In genomic region chr6:52244471-52245039, GRCm38 (mm10) we compare ENCODE assay signal across 13 mouse cellular contexts. TPM values are rescaled to one million over a fixed set of nuclear protein-coding genes. Genes with fewer than 3 reads are reported as not detected.
DNase-seq lines count a peak whose midpoint lies in the region; ATAC-seq and TF ChIP-seq lines count a peak whose summit lies in the region.
"Had no signal": no experiment of that assay in that cellular context is flagged by ENCODE, and none has a peak within 500 bp of the region (broad histone marks: within the 10 kb centered on the region; RNA-seq: fewer than 3 reads in every experiment).

No protein-coding gene starts in this region.

- no peaks in the 10 kb centered on the region for H3K9me3 ChIP-seq in ES-Bruce4 (replicated peaks; ENCODE audit: control insufficient read depth, insufficient read depth, low read length, poor library complexity, severe bottlenecking)
- no peaks in the 10 kb centered on the region for H3K9me3 ChIP-seq in embryonic facial prominence, embryonic 15.5 days (replicated peaks)
- H3K9me3 ChIP-seq in limb, embryonic 14.5 days (ENCODE audit: control insufficient read depth, low read length), result no peaks in the 10 kb centered on the region
- H3K9me3 ChIP-seq: G1E had no signal

- no peak for TF ChIP-seq POLR2A in ES-Bruce4 (IDR thresholded peaks at IDR 0.05; ENCODE audit: insufficient read depth, low read length)
- TF ChIP-seq POLR2A in limb, embryonic 14.5 days (IDR thresholded peaks at IDR 0.05; ENCODE audit: borderline replicate concordance, extremely low read depth, insufficient read depth, insufficient read length), result peak; percentile 95; the same call in 1 of the 2 replicates

- no peaks in the 10 kb centered on the region for H3K36me3 ChIP-seq in ES-Bruce4 (ENCODE audit: control insufficient read depth, insufficient read depth, low read length, poor library complexity, severe bottlenecking)
- H3K36me3 ChIP-seq in embryonic facial prominence, embryonic 15.5 days, result no peaks in the 10 kb centered on the region
- peaks cover 10% of the 10 kb centered on the region for H3K36me3 ChIP-seq in limb, embryonic 14.5 days (ENCODE audit: control insufficient read depth, insufficient read depth, low read length)
- H3K36me3 ChIP-seq: G1E had no signal

- no peak overlapping the region for H3K27ac ChIP-seq in ES-Bruce4 (ENCODE audit: insufficient read depth, low read length)
- H3K27ac ChIP-seq in embryonic facial prominence, embryonic 15.5 days (replicated peaks), result no peak overlapping the region
- H3K27ac ChIP-seq in limb, embryonic 14.5 days (replicated peaks; ENCODE audit: low read depth, low read length), result peak overlapping the region; percentile 98

- H3K4me2 ChIP-seq in embryonic facial prominence, embryonic 15.5 days (replicated peaks), result 0 out of 2 replicates have a peak overlapping the region, but pooled peaks have one; percentile 2
- peak overlapping the region; percentile 96 for H3K4me2 ChIP-seq in limb, embryonic 14.5 days (replicated peaks; ENCODE audit: low read depth, low read length, severe bottlenecking)

- 1% methylated on average over 23 of the region's 23 CpGs for WGBS in embryonic facial prominence, embryonic 15.5 days
- under 1% methylated on average over 23 of the region's 23 CpGs for WGBS in limb, embryonic 14.5 days

- peaks cover 64% of the 10 kb centered on the region for H3K27me3 ChIP-seq in ES-Bruce4 (ENCODE audit: control insufficient read depth, insufficient read depth, low read length, poor library complexity, severe bottlenecking)
- peaks cover 98% of the 10 kb centered on the region for H3K27me3 ChIP-seq in embryonic facial prominence, embryonic 15.5 days
- H3K27me3 ChIP-seq in limb, embryonic 14.5 days (ENCODE audit: control insufficient read depth, insufficient read depth, low read length), result no peaks in the 10 kb centered on the region

- H3K4me1 ChIP-seq in ES-Bruce4 (ENCODE audit: control insufficient read depth, insufficient read depth, low read length), result no peaks in the 10 kb centered on the region
- peaks cover 14% of the 10 kb centered on the region for H3K4me1 ChIP-seq in embryonic facial prominence, embryonic 15.5 days
- peaks cover 23% of the 10 kb centered on the region for H3K4me1 ChIP-seq in limb, embryonic 14.5 days (ENCODE audit: control insufficient read depth, insufficient read depth, low read length)

- no peak for TF ChIP-seq EP300 in ES-Bruce4 (IDR thresholded peaks at IDR 0.05; ENCODE audit: insufficient read depth, low read depth, low read length)

- no peak for ATAC-seq in embryonic facial prominence, embryonic 15.5 days (ENCODE audit: insufficient number of reproducible peaks, low FRiP score, low TSS enrichment, low read depth)
- peak; percentile 24; the same call in 1 of the 2 replicates for ATAC-seq in limb, embryonic 14.5 days (ENCODE audit: low FRiP score, low read depth)
- no peak for ATAC-seq in megakaryocyte-erythroid progenitor cell, adult 5-6 weeks (replicated peaks; ENCODE audit: low FRiP score, low TSS enrichment, poor library complexity, severe bottlenecking)
- ATAC-seq: hindbrain, embryonic 16.5 days had no signal

- no peak overlapping the region for H3K4me3 ChIP-seq in ES-Bruce4 (ENCODE audit: low read depth, low read length)
- H3K4me3 ChIP-seq in embryonic facial prominence, embryonic 15.5 days (replicated peaks), result peak overlapping the region; percentile 10; the same call in 1 of the 2 replicates
- H3K4me3 ChIP-seq in limb, embryonic 14.5 days (replicated peaks; ENCODE audit: low read length), result peak overlapping the region; percentile 90

- TF ChIP-seq CTCF in ES-Bruce4 (IDR thresholded peaks at IDR 0.05; ENCODE audit: low read depth, low read length), result no peak

- DNase-seq in kidney, adult 18-20 months, result peak; percentile 18
- no peak for DNase-seq in kidney, adult 8-10 months
- DNase-seq in limb, embryonic 14.5 days (ENCODE audit: low spot score), result peak; percentile 82
- DNase-seq in cerebellum, postnatal 36 days, result no peak
- DNase-seq: right cerebral cortex, postnatal 4 days had no signal

- H3K9ac ChIP-seq in ES-Bruce4 (ENCODE audit: low read depth, poor library complexity, severe bottlenecking), result peak overlapping the region; percentile 39; the same call in 1 of the 2 replicates
- no peak overlapping the region for H3K9ac ChIP-seq in embryonic facial prominence, embryonic 15.5 days
- H3K9ac ChIP-seq in limb, embryonic 14.5 days (ENCODE audit: low read depth, low read length, severe bottlenecking), result peak overlapping the region; percentile 98

RNA-seq across cellular contexts. Expression of gene Hoxa11, which starts 1.1 kb away (rescaled TPM):
- polyA plus RNA-seq in ES-Bruce4 (2011; ENCODE audit: insufficient read depth, insufficient read length, low read depth, missing spikeins), result not detected in 2 replicates
- not detected in 2 replicates for polyA plus RNA-seq in embryonic facial prominence, embryonic 15.5 days (2015; fragmentation: Nextera tagmentation; extraction: Ambion mirVana)
- polyA plus RNA-seq in limb, embryonic 14.5 days (2012; rRNA removed), result 32.6 and 41.2 TPM in 2 replicates
- 31.1 and 39.0 TPM in 2 replicates for polyA plus RNA-seq in limb, embryonic 14.5 days (2014; fragmentation: Nextera tagmentation; extraction: Ambion mirVana)
- total RNA-seq in megakaryocyte-erythroid progenitor cell, adult 5-6 weeks (2014; fragmentation: Nextera tagmentation), result not detected in 2 replicates
- not detected in 2 replicates for total RNA-seq in megakaryocyte-erythroid progenitor cell, adult 5-6 weeks (2017)
- total RNA-seq: G1E; left cerebral cortex, adult 18-20 months had no signal
- polyA plus RNA-seq: embryonic facial prominence, embryonic 11.5 days; G1E; hindbrain, embryonic 16.5 days; lung, embryonic 16.5 days had no signal

RNA-seq across cellular contexts. Expression of gene Hoxa10, which starts 3.9 kb away (rescaled TPM):
- polyA plus RNA-seq in ES-Bruce4 (2011; ENCODE audit: insufficient read depth, insufficient read length, low read depth, missing spikeins), result not detected in 2 replicates
- polyA plus RNA-seq in embryonic facial prominence, embryonic 15.5 days (2015; fragmentation: Nextera tagmentation; extraction: Ambion mirVana), result not detected in 2 replicates
- 111 and 136 TPM in 2 replicates for polyA plus RNA-seq in limb, embryonic 14.5 days (2012; rRNA removed)
- polyA plus RNA-seq in limb, embryonic 14.5 days (2014; fragmentation: Nextera tagmentation; extraction: Ambion mirVana), result 117 and 149 TPM in 2 replicates
- not detected in 2 replicates for total RNA-seq in megakaryocyte-erythroid progenitor cell, adult 5-6 weeks (2014; fragmentation: Nextera tagmentation)
- 0.34 TPM in 1 of 2 replicates, not detected in the other for total RNA-seq in megakaryocyte-erythroid progenitor cell, adult 5-6 weeks (2017)
- total RNA-seq: left cerebral cortex, adult 18-20 months had no signal
- polyA plus RNA-seq: embryonic facial prominence, embryonic 11.5 days; G1E; hindbrain, embryonic 16.5 days; lung, embryonic 16.5 days had no signal

RNA-seq across cellular contexts. Expression of gene Hoxa9, which starts 13.7 kb away (rescaled TPM):
- polyA plus RNA-seq in ES-Bruce4 (2011; ENCODE audit: insufficient read depth, insufficient read length, low read depth, missing spikeins), result not detected in 2 replicates
- polyA plus RNA-seq in embryonic facial prominence, embryonic 15.5 days (2015; fragmentation: Nextera tagmentation; extraction: Ambion mirVana), result 0.13 TPM in 1 of 2 replicates, not detected in the other
- polyA plus RNA-seq in limb, embryonic 14.5 days (2012; rRNA removed), result 107 and 134 TPM in 2 replicates
- polyA plus RNA-seq in limb, embryonic 14.5 days (2014; fragmentation: Nextera tagmentation; extraction: Ambion mirVana), result 39.0 and 45.2 TPM in 2 replicates
- 7.6 and 9.7 TPM in 2 replicates for total RNA-seq in megakaryocyte-erythroid progenitor cell, adult 5-6 weeks (2014; fragmentation: Nextera tagmentation)
- total RNA-seq in megakaryocyte-erythroid progenitor cell, adult 5-6 weeks (2017), result 10.3 and 27.1 TPM in 2 replicates
- total RNA-seq: left cerebral cortex, adult 18-20 months had no signal
- polyA plus RNA-seq: G1E had no signal

RNA-seq across cellular contexts. Expression of gene Hoxa13, which starts 16.1 kb away (rescaled TPM):
- 0.25 TPM in 1 of 2 replicates, not detected in the other for polyA plus RNA-seq in ES-Bruce4 (2011; ENCODE audit: insufficient read depth, insufficient read length, low read depth, missing spikeins)
- 0.08 TPM in 1 of 2 replicates, not detected in the other for polyA plus RNA-seq in embryonic facial prominence, embryonic 15.5 days (2015; fragmentation: Nextera tagmentation; extraction: Ambion mirVana)
- polyA plus RNA-seq in limb, embryonic 14.5 days (2012; rRNA removed), result 26.0 and 37.6 TPM in 2 replicates
- polyA plus RNA-seq in limb, embryonic 14.5 days (2014; fragmentation: Nextera tagmentation; extraction: Ambion mirVana), result 16.0 and 24.1 TPM in 2 replicates
- not detected in 2 replicates for total RNA-seq in megakaryocyte-erythroid progenitor cell, adult 5-6 weeks (2014; fragmentation: Nextera tagmentation)
- total RNA-seq in megakaryocyte-erythroid progenitor cell, adult 5-6 weeks (2017), result not detected in 2 replicates
- total RNA-seq: G1E; left cerebral cortex, adult 18-20 months had no signal
- polyA plus RNA-seq: embryonic facial prominence, embryonic 11.5 days; G1E; hindbrain, embryonic 16.5 days; lung, embryonic 16.5 days had no signal

RNA-seq across cellular contexts. Expression of gene Hoxa7, which starts 22.9 kb away (rescaled TPM):
- polyA plus RNA-seq in ES-Bruce4 (2011; ENCODE audit: insufficient read depth, insufficient read length, low read depth, missing spikeins), result 0.65 and 1.4 TPM in 2 replicates
- not detected in 2 replicates for polyA plus RNA-seq in embryonic facial prominence, embryonic 15.5 days (2015; fragmentation: Nextera tagmentation; extraction: Ambion mirVana)
- 15.8 and 17.0 TPM in 2 replicates for polyA plus RNA-seq in limb, embryonic 14.5 days (2012; rRNA removed)
- polyA plus RNA-seq in limb, embryonic 14.5 days (2014; fragmentation: Nextera tagmentation; extraction: Ambion mirVana), result 8.9 and 10.1 TPM in 2 replicates
- 3.4 and 4.1 TPM in 2 replicates for total RNA-seq in megakaryocyte-erythroid progenitor cell, adult 5-6 weeks (2014; fragmentation: Nextera tagmentation)
- 2.6 and 3.1 TPM in 2 replicates for total RNA-seq in megakaryocyte-erythroid progenitor cell, adult 5-6 weeks (2017)
- total RNA-seq: left cerebral cortex, adult 18-20 months had no signal

Comparison
In these comparisons a context has a peak if more than half of its experiments do, and no peak if none do; other contexts are left out.
1. DNase-seq: peak in kidney, adult 18-20 months (single experiment) and limb, embryonic 14.5 days (single experiment); none in kidney, adult 8-10 months (0 of 2) and cerebellum, postnatal 36 days (0 of 2).
2. RNA of gene Hoxa11, which starts 1.1 kb away (polyA plus RNA-seq): 31.1 to 41.2 TPM in limb, embryonic 14.5 days; not detected in ES-Bruce4 and not detected in embryonic facial prominence, embryonic 15.5 days; every median in the first group is over 10 times any median in the second.
3. RNA of gene Hoxa10, which starts 3.9 kb away (polyA plus RNA-seq): 111 to 149 TPM in limb, embryonic 14.5 days; not detected in embryonic facial prominence, embryonic 15.5 days and not detected in ES-Bruce4; every median in the first group is over 100 times any median in the second.
4. RNA of gene Hoxa9, which starts 13.7 kb away (polyA plus RNA-seq): 39.0 to 134 TPM in limb, embryonic 14.5 days; not detected in ES-Bruce4 and 0.13 TPM in embryonic facial prominence, embryonic 15.5 days; every median in the first group is over 10 times any median in the second.